Mouse (Mus musculus): ENCODE measurements around the gene Jund. TPM values are rescaled to one million over a fixed set of nuclear protein-coding genes. Genes with fewer than 3 reads are reported as not detected.
A peak's percentile ranks its signal among the peaks of the same experiment; 100 is the strongest.

Jund gene
- total and polyA plus RNA-seq, 3 experiments = 16.5 to 18.8 TPM; not detected in 1

- no peak for TF ChIP-seq UBTF (IDR thresholded peaks at IDR 0.05; ENCODE audit: borderline replicate concordance, insufficient read depth, low read depth, low read length)
- no peak for TF ChIP-seq MAFK (IDR thresholded peaks at IDR 0.05; ENCODE audit: borderline replicate concordance, low read depth, low read length)
- TF ChIP-seq TAL1 (IDR thresholded peaks at IDR 0.05; ENCODE audit: low read length) = no peak
- TF ChIP-seq ELF1 (IDR thresholded peaks at IDR 0.05; ENCODE audit: low read depth, low read length) = no peak
Measured at GRCm38 (mm10) chr8:70696019-70696885, 2.5 kb upstream of the Jund start (continued).

GRCm38 (mm10) chr8:70696946-70697345 lies 1.8 kb upstream of the Jund start:
- Histone ChIP-seq H3K4me1 (ENCODE audit: control insufficient read depth in 1 of 2, insufficient read depth in 2 of 2, low read length in 2 of 2) (peaks cover 10 to 29% of the 10 kb centered on the region in 2 experiments), H3K27ac (ENCODE audit: control insufficient read depth, low read depth, low read length) (peak overlapping the region; percentile 36), H3K27me3 (ENCODE audit: control insufficient read depth in 1 of 2, insufficient read depth in 2 of 2, low read length in 2 of 2) (no peaks in the 10 kb centered on the region), H3K79me2 (ENCODE audit: control insufficient read depth, insufficient read depth, low read length, poor library complexity) (peaks cover 11% of the 10 kb centered on the region; the same call in 1 of the 2 replicates), H3K9ac (ENCODE audit: control insufficient read depth, low read depth, low read length, poor library complexity, severe bottlenecking) (peak overlapping the region; percentile 37), H3K9me3 (replicated peaks; ENCODE audit: insufficient read depth, low read length) (no peaks in the 10 kb centered on the region), H3K36me3 (ENCODE audit: control insufficient read depth in 1 of 2, insufficient read depth in 2 of 2, low read length in 2 of 2) (peaks cover 0 to 4% of the 10 kb centered on the region in 2 experiments; a peak in 2 of 4 replicates), H3K4me3 (ENCODE audit: control insufficient read depth in 1 of 2, insufficient read depth in 1 of 2, low read depth in 2 of 2, low read length in 2 of 2) (no peak overlapping the region; a peak in 1 of 4 replicates)
- DNase-seq (ENCODE audit: low read depth, low spot score) = peak; percentile 32
- TF ChIP-seq ETS1 (IDR thresholded peaks at IDR 0.05; ENCODE audit: low read depth, low read length) (no peak), UBTF (IDR thresholded peaks at IDR 0.05; ENCODE audit: borderline replicate concordance, insufficient read depth, low read depth, low read length) (no peak), MEF2A (IDR thresholded peaks at IDR 0.05; ENCODE audit: extremely low read depth, insufficient replicate concordance, low read depth, low read length, poor library complexity, severe bottlenecking) (no peak), BHLHE40 (IDR thresholded peaks at IDR 0.05; ENCODE audit: borderline replicate concordance, low read depth, low read length) (no peak), ZNF384 (IDR thresholded peaks at IDR 0.05; ENCODE audit: low read depth, low read length) (no peak)

- peak overlapping the region; percentile 53 for H3K9ac ChIP-seq (ENCODE audit: control insufficient read depth, low read depth, low read length, poor library complexity, severe bottlenecking)
- peak overlapping the region; percentile 60 to 91 for H3K4me3 ChIP-seq (ENCODE audit: control insufficient read depth in 1 of 2, insufficient read depth in 1 of 2, low read depth in 2 of 2, low read length in 2 of 2)
- H3K9me3 ChIP-seq (replicated peaks; ENCODE audit: insufficient read depth, low read length) = no peaks in the 10 kb centered on the region
- H3K27me3 ChIP-seq (ENCODE audit: control insufficient read depth in 1 of 2, insufficient read depth in 2 of 2, low read length in 2 of 2) = no peaks in the 10 kb centered on the region
- peaks cover 11% of the 10 kb centered on the region; the same call in 1 of the 2 replicates for H3K79me2 ChIP-seq (ENCODE audit: control insufficient read depth, insufficient read depth, low read length, poor library complexity)
- H3K27ac ChIP-seq (ENCODE audit: control insufficient read depth, low read depth, low read length) = peak overlapping the region; percentile 36
- H3K36me3 ChIP-seq (ENCODE audit: control insufficient read depth in 1 of 2, insufficient read depth in 2 of 2, low read length in 2 of 2) = peaks cover 0 to 4% of the 10 kb centered on the region in 2 experiments; a peak in 2 of 4 replicates
- H3K4me1 ChIP-seq (ENCODE audit: control insufficient read depth in 1 of 2, insufficient read depth in 2 of 2, low read length in 2 of 2) = peaks cover 10 to 29% of the 10 kb centered on the region in 2 experiments
- no peak for DNase-seq (ENCODE audit: low read depth, low spot score)
- no peak for TF ChIP-seq MYC (IDR thresholded peaks at IDR 0.05; ENCODE audit: low read depth, low read length)
- TF ChIP-seq MXI1 (IDR thresholded peaks at IDR 0.05; ENCODE audit: low read depth, low read length) = no peak
- no peak for TF ChIP-seq KAT2A (conservative IDR thresholded peaks at IDR 0.05; ENCODE audit: low read depth, low read length)
- no peak for TF ChIP-seq NELFE (IDR thresholded peaks at IDR 0.05; ENCODE audit: low read depth, low read length)
- TF ChIP-seq USF1 (IDR thresholded peaks at IDR 0.05; ENCODE audit: low read depth, low read length) = no peak
- no peak for TF ChIP-seq MAZ (IDR thresholded peaks at IDR 0.05; ENCODE audit: low read depth, low read length)
- TF ChIP-seq POLR2AphosphoS2 (IDR thresholded peaks at IDR 0.05; ENCODE audit: low read length) = no peak
- no peak for TF ChIP-seq GABPA (IDR thresholded peaks at IDR 0.05; ENCODE audit: low read depth, low read length)
- TF ChIP-seq TAL1 (IDR thresholded peaks at IDR 0.05; ENCODE audit: low read length) = no peak
- no peak for TF ChIP-seq MEF2A (IDR thresholded peaks at IDR 0.05; ENCODE audit: extremely low read depth, insufficient replicate concordance, low read depth, low read length, poor library complexity, severe bottlenecking)
- no peak for TF ChIP-seq SMC3 (IDR thresholded peaks at IDR 0.05; ENCODE audit: low read depth, low read length)
- no peak for TF ChIP-seq NRF1 (IDR thresholded peaks at IDR 0.05; ENCODE audit: insufficient read depth, low read depth, low read length, poor library complexity, severe bottlenecking)
- no peak for TF ChIP-seq MAX (IDR thresholded peaks at IDR 0.05; ENCODE audit: low read length)
- TF ChIP-seq RAD21 (IDR thresholded peaks at IDR 0.05; ENCODE audit: low read depth, low read length) = no peak
- no peak for TF ChIP-seq HCFC1 (IDR thresholded peaks at IDR 0.05; ENCODE audit: low read depth, low read length)
- no peak for TF ChIP-seq TCF12 (IDR thresholded peaks at IDR 0.05; ENCODE audit: low read depth, low read length)
- TF ChIP-seq EP300 (IDR thresholded peaks at IDR 0.05; ENCODE audit: low read depth in 1 of 2, low read length in 2 of 2) = no peak
Measured at GRCm38 (mm10) chr8:70697366-70698250, 1.1 kb upstream of the Jund start.

Data from MEL (cell line).